Mouse (Mus musculus): ENCODE data around the gene Zfp26.
A peak's percentile ranks its signal among the peaks of the same experiment; 100 is the strongest.

The Zfp26 gene

GRCm38 (mm10) chr9:20459377-20460317, at the start of gene Zfp26:
Gene Zfp26, minus strand, starts transcription at chr9:20460162.
- peak; percentile 70 for DNase-seq

GRCm38 (mm10) chr9:20509676-20510075, 49.7 kb upstream of the Zfp26 start:
- DNase-seq, result no peak

- no peak for DNase-seq
Measured at GRCm38 (mm10) chr9:20504801-20505200, 44.8 kb upstream of the Zfp26 start.

- no peak for DNase-seq
Measured at GRCm38 (mm10) chr9:20493281-20493680, 33.3 kb upstream of the Zfp26 start.

GRCm38 (mm10) chr9:20492527-20493233, 32.7 kb upstream of the Zfp26 start, which contains the start of gene Zfp426:
Gene Zfp426, minus strand, starts transcription at chr9:20492746.
- peak; percentile 85 for DNase-seq

- DNase-seq, result no peak
Measured at GRCm38 (mm10) chr9:20491858-20492526, 32.0 kb upstream of the Zfp26 start.

- DNase-seq, result no peak
Measured at GRCm38 (mm10) chr9:20489536-20489935, 29.6 kb upstream of the Zfp26 start.

- peak; percentile 8 for DNase-seq
Measured at GRCm38 (mm10) chr9:20479396-20479795, 19.4 kb upstream of the Zfp26 start.

GRCm38 (mm10) chr9:20476632-20477031, 16.7 kb upstream of the Zfp26 start:
- DNase-seq, result no peak

- peak; percentile 60 for DNase-seq
Measured at GRCm38 (mm10) chr9:20466761-20467442, 6.9 kb upstream of the Zfp26 start.

- DNase-seq, result no peak
Measured at GRCm38 (mm10) chr9:20453647-20454046, 6.3 kb downstream of the Zfp26 start.

GRCm38 (mm10) chr9:20451493-20451892, 8.5 kb downstream of the Zfp26 start:
- no peak for DNase-seq

- no peak for DNase-seq
Measured at GRCm38 (mm10) chr9:20443183-20443783, 16.7 kb downstream of the Zfp26 start.

GRCm38 (mm10) chr9:20430004-20430403, 30.0 kb downstream of the Zfp26 start:
- DNase-seq, result no peak

- DNase-seq, result no peak
Measured at GRCm38 (mm10) chr9:20411460-20411859, 48.5 kb downstream of the Zfp26 start.

- DNase-seq, result no peak
Measured at GRCm38 (mm10) chr9:20409319-20409718, 50.6 kb downstream of the Zfp26 start.

- DNase-seq, result no peak
Measured at GRCm38 (mm10) chr9:20385343-20385703, 74.6 kb downstream of the Zfp26 start.

GRCm38 (mm10) chr9:20384532-20385342, 75.2 kb downstream of the Zfp26 start, which contains the start of gene Zfp560:
Gene Zfp560, minus strand, starts transcription at chr9:20385177.
- peak; percentile 91 for DNase-seq

- DNase-seq, result no peak
Measured at GRCm38 (mm10) chr9:20383659-20384058, 76.3 kb downstream of the Zfp26 start.
